Mouse (Mus musculus): ENCODE measurements around the gene Cryz. TPM values are rescaled to one million over a fixed set of nuclear protein-coding genes. Genes with fewer than 3 reads are reported as not detected.

The Cryz gene
- 17.6 and 18.2 TPM in 2 replicates for polyA plus RNA-seq (2014; fragmentation: Nextera tagmentation; extraction: Ambion mirVana)

- Histone ChIP-seq H3K4me2 (ENCODE audit: low read depth) (peak within 1 kb of the TSS; percentile 69), H3K4me3 (ENCODE audit: low read depth, low read length) (peak within 1 kb of the TSS; percentile 89), H3K9me3 (ENCODE audit: control insufficient read depth, low read length) (no peaks in the 10 kb centered on the region), H3K27ac (ENCODE audit: low read depth, low read length) (peak within 1 kb of the TSS; percentile 90), H3K4me1 (ENCODE audit: control insufficient read depth, insufficient read depth, low read length) (peaks cover 4% of the 10 kb centered on the region; the same call in 1 of the 2 replicates), H3K36me3 (ENCODE audit: control insufficient read depth, insufficient read depth, low read length) (peaks cover 12% of the 10 kb centered on the region), H3K9ac (ENCODE audit: low read length) (peak within 1 kb of the TSS; percentile 93), H3K27me3 (ENCODE audit: control insufficient read depth, insufficient read depth, low read length) (no peaks in the 10 kb centered on the region)
- ATAC-seq (ENCODE audit: insufficient read depth, low FRiP score, low TSS enrichment) = peak; percentile 89
- WGBS = 0% methylated on average over 25 of the region's 25 CpGs
- peak; percentile 93 for DNase-seq (ENCODE audit: low spot score)
Measured at GRCm38 (mm10) chr3:154596488-154596933, at the start of gene Cryz. Cryz (plus strand) TSS chr3:154596711.

- WGBS = 5% methylated on average over 20 of the region's 20 CpGs
- H3K9ac ChIP-seq (ENCODE audit: low read length) = no peak overlapping the region
- H3K4me1 ChIP-seq (ENCODE audit: control insufficient read depth, insufficient read depth, low read length) = peaks cover 13% of the 10 kb centered on the region; the same call in 1 of the 2 replicates
- no peaks in the 10 kb centered on the region for H3K27me3 ChIP-seq (ENCODE audit: control insufficient read depth, insufficient read depth, low read length)
- no peak overlapping the region for H3K27ac ChIP-seq (ENCODE audit: low read depth, low read length)
- no peaks in the 10 kb centered on the region for H3K36me3 ChIP-seq (ENCODE audit: control insufficient read depth, insufficient read depth, low read length)
- no peaks in the 10 kb centered on the region for H3K9me3 ChIP-seq (ENCODE audit: control insufficient read depth, low read length)
- DNase-seq (ENCODE audit: low spot score) (peak; percentile 26), ATAC-seq (ENCODE audit: insufficient read depth, low FRiP score, low TSS enrichment) (peak; percentile 28; the same call in 1 of the 2 replicates)
- no peak overlapping the region for H3K4me3 ChIP-seq (ENCODE audit: low read depth, low read length)
- H3K4me2 ChIP-seq (ENCODE audit: low read depth) = peak overlapping the region; percentile 19
Measured at GRCm38 (mm10) chr3:154547549-154548426, 48.7 kb upstream of the Cryz start.

DNA sequence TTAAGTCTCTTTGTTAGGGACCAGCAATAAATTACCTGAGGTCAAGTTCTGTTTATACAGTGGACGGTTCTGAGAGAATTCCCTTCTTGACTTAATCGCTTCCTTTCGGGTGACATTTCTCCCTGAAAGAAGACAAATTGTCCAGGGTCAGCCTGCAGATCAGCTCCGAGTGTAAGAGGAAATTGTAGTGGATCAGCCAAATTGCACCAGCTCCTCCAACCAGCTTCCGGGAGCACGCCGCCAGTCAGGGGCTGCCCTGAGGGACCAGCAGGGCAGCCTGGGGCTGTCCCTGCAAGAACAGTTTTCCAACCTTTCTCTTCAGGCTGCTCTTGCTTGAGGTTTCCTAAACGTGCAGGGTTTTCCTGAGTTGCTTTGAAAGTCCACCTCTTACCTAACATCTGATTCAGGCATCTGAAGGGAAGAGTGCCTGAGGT, 47.6 kb upstream of the Cryz start:
- H3K27ac ChIP-seq (ENCODE audit: low read depth, low read length) = no peak overlapping the region
- H3K4me1 ChIP-seq (ENCODE audit: control insufficient read depth, insufficient read depth, low read length) = peaks cover 13% of the 10 kb centered on the region; the same call in 1 of the 2 replicates
- 2% methylated on average over 8 of the region's 8 CpGs for WGBS
- H3K27me3 ChIP-seq (ENCODE audit: control insufficient read depth, insufficient read depth, low read length) = no peaks in the 10 kb centered on the region
- H3K4me3 ChIP-seq (ENCODE audit: low read depth, low read length) = no peak overlapping the region
- H3K36me3 ChIP-seq (ENCODE audit: control insufficient read depth, insufficient read depth, low read length) = no peaks in the 10 kb centered on the region
- H3K9ac ChIP-seq (ENCODE audit: low read length) = no peak overlapping the region
- H3K9me3 ChIP-seq (ENCODE audit: control insufficient read depth, low read length) = no peaks in the 10 kb centered on the region
- DNase-seq (ENCODE audit: low spot score) = peak; percentile 42
- 0 out of 2 replicates have a peak, but pooled peaks have one; percentile 25 for ATAC-seq (ENCODE audit: insufficient read depth, low FRiP score, low TSS enrichment)
- H3K4me2 ChIP-seq (ENCODE audit: low read depth) = no peak overlapping the region

- H3K4me1 ChIP-seq (ENCODE audit: control insufficient read depth, insufficient read depth, low read length) = peaks cover 13% of the 10 kb centered on the region; the same call in 1 of the 2 replicates
- H3K27ac ChIP-seq (ENCODE audit: low read depth, low read length) = no peak overlapping the region
- H3K9ac ChIP-seq (ENCODE audit: low read length) = no peak overlapping the region
- no peaks in the 10 kb centered on the region for H3K9me3 ChIP-seq (ENCODE audit: control insufficient read depth, low read length)
- 51% methylated on average over 17 of the region's 17 CpGs for WGBS
- DNase-seq (ENCODE audit: low spot score) (no peak), ATAC-seq (ENCODE audit: insufficient read depth, low FRiP score, low TSS enrichment) (no peak)
- H3K4me2 ChIP-seq (ENCODE audit: low read depth) = no peak overlapping the region
- no peak overlapping the region for H3K4me3 ChIP-seq (ENCODE audit: low read depth, low read length)
- no peaks in the 10 kb centered on the region for H3K27me3 ChIP-seq (ENCODE audit: control insufficient read depth, insufficient read depth, low read length)
- no peaks in the 10 kb centered on the region for H3K36me3 ChIP-seq (ENCODE audit: control insufficient read depth, insufficient read depth, low read length)
Measured at GRCm38 (mm10) chr3:154550326-154551034, 46.0 kb upstream of the Cryz start.

DNA sequence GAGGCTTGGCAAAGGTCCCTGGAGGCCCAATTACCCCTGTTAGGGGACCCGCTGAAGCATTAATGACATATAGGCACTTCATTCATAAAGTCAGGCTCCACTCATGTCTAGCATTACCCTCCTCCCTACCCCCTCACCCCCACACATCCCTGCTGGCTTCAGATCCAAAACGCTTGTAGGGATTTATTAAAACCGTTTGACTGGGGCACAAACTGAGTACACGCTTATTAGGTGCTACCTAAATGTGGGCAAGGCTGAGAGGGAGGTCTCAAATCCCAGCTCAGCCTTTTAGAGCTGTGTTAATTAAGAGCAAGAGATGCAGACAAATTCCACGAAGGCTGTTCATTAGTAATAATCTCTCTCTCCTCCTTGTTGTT, 45.5 kb upstream of the Cryz start:
- Histone ChIP-seq H3K4me3 (ENCODE audit: low read depth, low read length) (no peak overlapping the region), H3K4me1 (ENCODE audit: control insufficient read depth, insufficient read depth, low read length) (peaks cover 13% of the 10 kb centered on the region; the same call in 1 of the 2 replicates), H3K36me3 (ENCODE audit: control insufficient read depth, insufficient read depth, low read length) (no peaks in the 10 kb centered on the region), H3K9ac (ENCODE audit: low read length) (no peak overlapping the region), H3K9me3 (ENCODE audit: control insufficient read depth, low read length) (no peaks in the 10 kb centered on the region), H3K4me2 (ENCODE audit: low read depth) (no peak overlapping the region), H3K27ac (ENCODE audit: low read depth, low read length) (no peak overlapping the region), H3K27me3 (ENCODE audit: control insufficient read depth, insufficient read depth, low read length) (no peaks in the 10 kb centered on the region)
- WGBS = 55% methylated on average over 5 of the region's 5 CpGs
- DNase-seq (ENCODE audit: low spot score) = no peak
- no peak for ATAC-seq (ENCODE audit: insufficient read depth, low FRiP score, low TSS enrichment)

DNA sequence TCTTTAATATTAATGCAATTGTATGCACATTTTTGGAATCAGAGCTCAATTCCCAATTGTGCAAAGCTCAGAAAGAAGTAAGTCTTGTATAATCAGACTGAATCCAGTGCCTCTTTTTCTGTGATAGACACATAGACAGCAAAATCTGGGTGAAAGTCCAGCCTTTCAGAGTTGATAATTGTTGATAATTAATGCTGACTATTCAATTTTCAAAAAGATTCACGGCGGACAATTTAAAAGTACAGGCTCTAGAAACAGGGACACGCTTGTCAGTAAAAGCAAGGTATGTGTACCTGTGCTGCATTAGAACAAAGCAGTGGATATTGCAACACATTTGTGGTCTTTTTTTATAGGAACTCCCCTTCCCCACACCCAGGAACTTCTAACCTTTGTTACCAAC, 34.3 kb upstream of the Cryz start:
- no peak overlapping the region for H3K27ac ChIP-seq (ENCODE audit: low read depth, low read length)
- H3K9me3 ChIP-seq (ENCODE audit: control insufficient read depth, low read length) = no peaks in the 10 kb centered on the region
- no peak overlapping the region for H3K4me3 ChIP-seq (ENCODE audit: low read depth, low read length)
- ATAC-seq (ENCODE audit: insufficient read depth, low FRiP score, low TSS enrichment) (no peak), DNase-seq (ENCODE audit: low spot score) (no peak)
- H3K4me1 ChIP-seq (ENCODE audit: control insufficient read depth, insufficient read depth, low read length) = no peaks in the 10 kb centered on the region
- H3K9ac ChIP-seq (ENCODE audit: low read length) = no peak overlapping the region
- 98% methylated on average over 3 of the region's 3 CpGs for WGBS
- H3K4me2 ChIP-seq (ENCODE audit: low read depth) = no peak overlapping the region
- H3K36me3 ChIP-seq (ENCODE audit: control insufficient read depth, insufficient read depth, low read length) = no peaks in the 10 kb centered on the region
- H3K27me3 ChIP-seq (ENCODE audit: control insufficient read depth, insufficient read depth, low read length) = no peaks in the 10 kb centered on the region

- no peak for DNase-seq (ENCODE audit: low spot score)
Measured at GRCm38 (mm10) chr3:154565437-154565836, 31.1 kb upstream of the Cryz start.

GRCm38 (mm10) chr3:154570029-154570575, 26.4 kb upstream of the Cryz start:
- Histone ChIP-seq H3K4me1 (ENCODE audit: control insufficient read depth, insufficient read depth, low read length) (peaks cover 5% of the 10 kb centered on the region; the same call in 1 of the 2 replicates), H3K9me3 (ENCODE audit: control insufficient read depth, low read length) (no peaks in the 10 kb centered on the region), H3K27ac (ENCODE audit: low read depth, low read length) (no peak overlapping the region), H3K4me3 (ENCODE audit: low read depth, low read length) (no peak overlapping the region), H3K9ac (ENCODE audit: low read length) (no peak overlapping the region), H3K27me3 (ENCODE audit: control insufficient read depth, insufficient read depth, low read length) (peaks cover 3% of the 10 kb centered on the region; the same call in 1 of the 2 replicates), H3K36me3 (ENCODE audit: control insufficient read depth, insufficient read depth, low read length) (no peaks in the 10 kb centered on the region), H3K4me2 (ENCODE audit: low read depth) (peak overlapping the region; percentile 12)
- ATAC-seq (ENCODE audit: insufficient read depth, low FRiP score, low TSS enrichment) = no peak
- 28% methylated on average over 14 of the region's 14 CpGs for WGBS
- peak; percentile 23 for DNase-seq (ENCODE audit: low spot score)

More at GRCm38 (mm10) chr3:154565437-154565836, 31.1 kb upstream of the Cryz start:
- no peak overlapping the region for H3K27ac ChIP-seq (ENCODE audit: low read depth, low read length)
- H3K27me3 ChIP-seq (ENCODE audit: control insufficient read depth, insufficient read depth, low read length) = no peaks in the 10 kb centered on the region
- no peak for ATAC-seq (ENCODE audit: insufficient read depth, low FRiP score, low TSS enrichment)
- H3K9me3 ChIP-seq (ENCODE audit: control insufficient read depth, low read length) = no peaks in the 10 kb centered on the region
- H3K4me1 ChIP-seq (ENCODE audit: control insufficient read depth, insufficient read depth, low read length) = 0 out of 2 replicates have a peak, but pooled peaks cover 2% of the 10 kb centered on the region
- H3K4me3 ChIP-seq (ENCODE audit: low read depth, low read length) = no peak overlapping the region
- no peak overlapping the region for H3K9ac ChIP-seq (ENCODE audit: low read length)
- H3K4me2 ChIP-seq (ENCODE audit: low read depth) = no peak overlapping the region
- 72% methylated on average over 3 of the region's 3 CpGs for WGBS
- no peaks in the 10 kb centered on the region for H3K36me3 ChIP-seq (ENCODE audit: control insufficient read depth, insufficient read depth, low read length)

Data from neural tube, embryonic 11.5 days (tissue).